Mouse (Mus musculus) lung, postnatal 36 days (tissue): ENCODE data around the gene Gm20716.
"Not testable (repeated sequence)": the region's sequence is repeated elsewhere in the genome, so short reads cannot be mapped to it uniquely, and the experiment has no call there.

Experiments used
- DNase-seq: peaks from one replicate; pipeline ENCODE4 v3.0.0; 2022; ENCODE audit warnings: mixed read lengths

The Gm20716 gene

GRCm38 (mm10) chr2:168161514-168161971, 68.6 kb downstream of the Gm20716 start:
- no peak for DNase-seq

GRCm38 (mm10) chr2:168160370-168160930, 69.7 kb downstream of the Gm20716 start:
- no peak for DNase-seq

- peak; percentile 74 for DNase-seq
These were observed 71.1 kb downstream of the Gm20716 start for GRCm38 (mm10) chr2:168158911-168159711.

GRCm38 (mm10) chr2:168157974-168158373, 72.2 kb downstream of the Gm20716 start:
- not testable (repeated sequence) for DNase-seq

GRCm38 (mm10) chr2:168156361-168156760, 73.8 kb downstream of the Gm20716 start:
- DNase-seq = no peak

- DNase-seq = no peak
These were observed 74.5 kb downstream of the Gm20716 start for GRCm38 (mm10) chr2:168155666-168156065.

- DNase-seq = peak; percentile 91
These were observed 75.9 kb downstream of the Gm20716 start for GRCm38 (mm10) chr2:168154090-168154881.

- DNase-seq = no peak
These were observed 80.9 kb downstream of the Gm20716 start for GRCm38 (mm10) chr2:168149241-168149640.

- no peak for DNase-seq
These were observed 82.3 kb downstream of the Gm20716 start for GRCm38 (mm10) chr2:168147722-168148432.

- no peak for DNase-seq
These were observed 84.7 kb downstream of the Gm20716 start for GRCm38 (mm10) chr2:168145437-168145836.

- no peak for DNase-seq
These were observed 86.4 kb downstream of the Gm20716 start for GRCm38 (mm10) chr2:168143794-168144193.

GRCm38 (mm10) chr2:168137161-168137560, 93.0 kb downstream of the Gm20716 start:
- no peak for DNase-seq
